Mouse (Mus musculus) splenic B cell, adult 2 months (primary cell): ENCODE data around the gene Kif1a.

ENCODE experiments used
- DNase-seq: peaks from one replicate; pipeline ENCODE4 v3.0.0-alpha.2; 2011; ENCODE audit warnings: low read depth, low spot score
- H3K27me3 ChIP-seq: 2 replicates; pipeline ENCODE4 v1.6.1; 2012; ENCODE audit warnings: mild to moderate bottlenecking, low read length, moderate library complexity, mixed read lengths; ENCODE audit not compliant: control insufficient read depth, poor library complexity, insufficient read depth, severe bottlenecking
- H3K36me3 ChIP-seq: 2 replicates; pipeline ENCODE4 v1.6.1; 2012; ENCODE audit warnings: mild to moderate bottlenecking, low read length, moderate library complexity, mixed read lengths; ENCODE audit not compliant: control insufficient read depth, poor library complexity, insufficient read depth, severe bottlenecking

Gene Kif1a

DNA sequence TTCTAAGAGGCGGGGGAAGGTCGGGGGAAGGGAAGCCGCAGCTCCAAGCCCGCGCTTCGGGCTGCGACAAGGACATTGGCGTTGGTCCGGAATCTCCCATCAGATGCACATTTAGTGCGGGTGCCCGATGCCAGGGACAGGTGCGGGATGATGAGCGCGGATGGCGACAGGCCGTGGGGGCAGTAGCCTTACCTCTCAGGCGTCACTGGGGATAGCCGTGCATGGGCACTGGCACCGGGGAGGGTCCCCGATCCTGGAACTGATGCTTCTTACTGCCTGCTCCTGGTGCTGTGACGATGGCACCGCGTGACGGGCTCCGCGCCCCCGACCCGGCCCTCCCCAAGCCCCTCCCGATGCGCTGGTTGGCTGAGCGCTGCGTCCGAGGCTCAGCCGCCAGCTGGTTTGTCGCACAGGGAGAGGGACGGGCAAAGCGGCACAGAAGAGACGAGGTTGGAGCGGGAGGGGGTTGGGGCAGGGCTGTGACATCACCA is at the start of gene Kif1a:
Gene Kif1a, minus strand, starts transcription at position 381 of the 491 bp plus-strand sequence.
- Histone ChIP-seq H3K27me3 (no peaks in the 10 kb centered on the region), H3K36me3 (no peaks in the 10 kb centered on the region)
- DNase-seq = no peak

DNA sequence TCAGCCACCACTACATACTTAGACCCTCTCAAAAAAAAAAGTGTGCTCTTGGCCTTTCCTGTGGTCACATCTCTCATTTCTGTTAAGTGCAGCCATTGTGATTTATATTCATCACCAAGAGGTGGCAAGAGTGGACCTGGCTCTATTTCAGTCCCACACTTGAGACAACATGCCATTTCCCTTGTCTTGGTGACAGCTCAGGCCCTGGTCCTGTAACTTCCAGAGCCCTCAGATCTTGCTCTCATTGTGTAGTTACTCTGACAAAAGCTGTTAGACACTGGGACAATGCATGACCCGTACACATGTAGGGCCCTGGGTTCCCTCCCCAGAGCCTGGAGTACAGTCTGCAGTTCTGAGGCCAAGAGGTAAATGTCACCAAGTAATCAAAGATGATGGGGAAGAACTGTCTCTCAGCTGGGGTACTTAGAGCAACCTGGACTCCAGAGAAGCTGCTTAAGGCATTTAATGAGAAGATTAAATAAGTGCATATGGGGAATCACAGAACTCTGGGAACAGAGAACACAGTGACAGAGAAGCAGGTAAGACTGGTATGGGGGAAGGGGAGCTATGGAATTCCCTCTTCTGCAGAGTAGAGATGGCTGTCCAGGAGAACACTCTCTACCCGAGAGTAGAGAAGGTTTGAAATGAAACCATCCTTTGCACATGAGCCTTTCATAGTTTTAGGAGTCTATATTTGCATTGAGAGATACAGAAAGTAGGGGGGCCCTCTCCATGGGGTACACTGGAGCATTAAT is 49.3 kb upstream of the Kif1a start:
- no peak for DNase-seq
- H3K27me3 ChIP-seq = no peaks in the 10 kb centered on the region
- H3K36me3 ChIP-seq = no peaks in the 10 kb centered on the region

DNA sequence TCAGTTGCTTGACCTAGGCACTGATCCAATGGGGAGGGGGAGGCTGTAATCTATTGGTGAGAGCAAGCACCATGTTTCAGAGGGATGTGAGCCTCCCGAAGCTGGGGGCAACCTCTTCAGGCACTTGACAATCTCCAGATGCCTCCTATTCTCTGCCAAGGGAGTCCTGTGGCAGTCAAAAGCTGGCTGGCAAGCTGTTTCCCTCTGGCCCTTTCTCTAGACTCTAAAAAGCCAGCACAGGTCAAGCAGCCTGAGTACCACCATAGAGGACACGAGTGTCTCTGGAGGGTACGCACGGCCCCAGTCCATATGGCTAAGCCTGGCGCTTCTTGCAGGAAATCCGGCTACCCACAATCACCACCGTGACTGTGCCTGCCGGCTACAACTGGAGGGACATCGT is 42.4 kb upstream of the Kif1a start:
- Histone ChIP-seq H3K27me3 (no peaks in the 10 kb centered on the region), H3K36me3 (no peaks in the 10 kb centered on the region)
- no peak for DNase-seq

DNA sequence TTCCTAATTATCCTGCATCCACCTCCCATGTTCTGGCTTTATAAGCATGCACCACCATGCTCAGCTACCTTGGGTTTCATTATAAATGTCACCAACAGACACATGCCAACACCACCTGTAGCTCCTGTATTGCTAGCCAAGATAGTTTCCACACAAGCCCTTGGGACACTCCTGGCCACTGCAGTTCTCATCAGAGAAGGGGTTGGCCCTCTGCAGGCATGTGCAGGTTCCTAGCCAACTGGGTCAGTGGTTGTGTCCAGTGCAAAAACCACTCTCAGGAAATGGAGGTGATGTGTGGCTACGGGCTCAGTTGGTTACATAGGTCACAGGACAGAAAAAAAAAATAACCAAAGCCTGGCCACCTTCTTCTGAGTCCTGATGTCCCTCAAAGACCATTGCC is 41.1 kb upstream of the Kif1a start:
- no peak for DNase-seq
- Histone ChIP-seq H3K36me3 (no peaks in the 10 kb centered on the region), H3K27me3 (no peaks in the 10 kb centered on the region)

DNA sequence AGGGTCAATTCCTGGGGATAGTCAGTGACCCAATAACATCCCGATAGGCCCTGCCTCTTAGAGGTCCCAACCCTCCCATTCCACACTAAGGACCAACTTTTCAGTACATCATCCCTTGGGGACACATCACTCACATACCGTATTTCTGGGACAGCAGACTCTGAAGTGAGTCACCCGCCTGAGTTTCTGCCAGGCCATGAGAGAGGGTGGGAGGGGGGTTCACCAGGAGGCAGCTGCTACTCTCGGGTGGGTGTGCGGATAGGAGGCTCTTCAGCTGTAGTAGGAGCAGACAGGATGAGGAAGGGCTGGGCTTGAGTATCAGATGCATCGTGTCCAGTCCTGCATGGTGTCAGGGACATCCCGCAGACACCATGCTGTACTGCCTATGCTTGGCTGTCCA is 38.0 kb upstream of the Kif1a start:
- Histone ChIP-seq H3K27me3 (no peaks in the 10 kb centered on the region; the same call in 1 of the 2 replicates), H3K36me3 (no peaks in the 10 kb centered on the region)
- no peak for DNase-seq

DNA sequence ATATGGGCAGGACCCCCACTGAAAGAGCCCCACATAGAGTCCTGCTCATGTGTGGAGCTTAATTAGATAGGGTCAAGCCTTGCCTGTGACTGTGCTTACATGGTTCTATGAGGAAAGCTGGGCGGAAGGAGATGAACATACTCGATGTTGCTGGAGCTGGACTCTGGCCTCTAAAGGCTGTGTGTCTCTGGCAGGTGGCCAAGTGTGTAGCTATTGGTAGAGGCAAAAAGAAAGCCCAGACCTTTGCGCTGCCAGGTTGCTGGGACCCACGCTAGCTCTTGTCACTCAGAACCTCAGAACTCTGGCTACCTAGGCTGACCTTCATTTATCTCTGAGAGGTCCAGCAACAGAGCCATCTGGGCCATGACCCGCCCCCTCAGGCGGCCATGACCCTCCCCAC is 36.8 kb upstream of the Kif1a start:
- no peaks in the 10 kb centered on the region; the same call in 1 of the 2 replicates for H3K27me3 ChIP-seq
- H3K36me3 ChIP-seq = no peaks in the 10 kb centered on the region

DNA sequence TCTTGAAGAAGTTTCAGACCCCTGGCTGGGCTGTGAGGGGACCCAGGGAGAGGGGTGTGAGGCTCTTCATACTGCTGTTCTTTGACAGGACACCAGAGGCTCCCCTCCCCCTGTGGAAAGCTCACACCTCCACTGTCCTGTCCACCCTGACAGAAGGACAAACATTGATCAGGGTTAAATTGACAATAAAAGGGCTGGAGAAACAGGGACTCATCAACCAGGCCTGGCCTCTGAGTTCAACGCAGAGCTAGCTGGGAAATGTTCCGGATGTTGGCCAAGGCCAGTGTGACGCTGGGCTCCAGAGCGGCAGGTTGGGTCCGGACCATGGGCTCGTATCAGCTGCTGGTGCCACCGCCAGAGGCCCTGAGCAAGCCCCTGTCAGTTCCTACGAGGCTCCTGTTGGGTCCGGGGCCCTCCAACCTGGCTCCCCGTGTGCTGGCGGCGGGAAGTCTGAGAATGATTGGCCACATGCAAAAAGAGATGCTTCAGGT is 33.3 kb upstream of the Kif1a start, which contains the start of gene Agxt:
Gene Agxt, plus strand, starts transcription at position 205 of the 491 bp plus-strand sequence.
- no peaks in the 10 kb centered on the region for H3K36me3 ChIP-seq
- no peaks in the 10 kb centered on the region; the same call in 1 of the 2 replicates for H3K27me3 ChIP-seq
- DNase-seq = no peak

More for the DNA sequence above, 36.8 kb upstream of the Kif1a start:
- no peak for DNase-seq

DNA sequence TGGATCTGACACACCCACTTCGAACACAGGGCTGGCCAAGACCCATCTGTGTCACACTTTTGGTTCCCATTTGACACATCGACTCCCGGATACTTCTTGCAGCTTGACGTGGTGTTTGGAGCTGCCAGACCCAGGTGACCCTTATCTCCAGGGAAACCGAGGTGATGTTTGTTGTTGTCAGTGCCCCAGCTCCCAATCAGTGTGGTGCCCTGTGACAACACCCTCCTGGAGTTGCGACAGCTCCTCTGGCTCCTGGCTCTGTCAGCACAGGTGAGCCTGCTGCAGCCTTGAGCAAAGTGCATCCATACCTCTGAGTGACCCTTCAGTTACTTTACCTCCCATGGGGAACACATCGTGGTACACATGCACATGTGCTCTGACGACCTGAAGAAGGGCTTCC is 30.9 kb upstream of the Kif1a start:
- DNase-seq = no peak
- Histone ChIP-seq H3K27me3 (no peaks in the 10 kb centered on the region; the same call in 1 of the 2 replicates), H3K36me3 (no peaks in the 10 kb centered on the region)

DNA sequence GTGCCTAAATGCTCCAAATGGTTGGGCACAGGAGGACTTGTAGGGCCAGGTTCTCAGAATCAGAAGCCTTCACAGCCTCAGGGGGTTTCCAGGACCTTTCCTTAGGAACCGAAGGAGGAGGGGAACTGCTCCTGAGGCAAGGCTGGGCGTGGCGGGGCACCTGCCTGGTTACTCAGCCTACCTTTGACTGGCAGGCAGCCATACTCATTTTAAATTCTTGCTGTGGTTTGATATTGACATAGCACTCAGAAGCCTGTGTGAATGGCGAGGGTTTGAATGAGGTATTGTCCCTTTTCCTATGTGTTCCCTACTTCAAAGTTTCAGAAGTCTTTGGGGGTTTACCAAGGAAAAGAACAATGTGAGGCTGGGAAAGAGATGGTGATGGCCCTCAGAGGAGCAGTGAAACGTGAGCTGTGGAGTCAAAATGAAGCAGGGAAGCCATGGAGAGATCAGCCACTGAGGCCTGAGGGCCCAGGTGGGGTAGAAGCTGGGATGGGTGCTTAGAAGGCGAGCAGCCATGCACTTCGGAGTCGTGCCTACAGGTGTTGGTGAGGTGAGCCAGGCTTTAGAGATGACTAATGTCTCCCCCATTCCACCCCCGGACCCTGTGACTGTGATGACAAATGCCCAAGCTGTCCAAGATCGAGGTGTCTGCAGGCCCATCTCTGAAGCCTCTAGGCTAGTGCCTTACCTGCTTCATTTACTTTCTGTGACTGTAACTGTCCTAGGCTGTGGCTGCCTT is 28.7 kb upstream of the Kif1a start:
- H3K36me3 ChIP-seq = no peaks in the 10 kb centered on the region
- no peak for DNase-seq
- H3K27me3 ChIP-seq = no peaks in the 10 kb centered on the region

DNA sequence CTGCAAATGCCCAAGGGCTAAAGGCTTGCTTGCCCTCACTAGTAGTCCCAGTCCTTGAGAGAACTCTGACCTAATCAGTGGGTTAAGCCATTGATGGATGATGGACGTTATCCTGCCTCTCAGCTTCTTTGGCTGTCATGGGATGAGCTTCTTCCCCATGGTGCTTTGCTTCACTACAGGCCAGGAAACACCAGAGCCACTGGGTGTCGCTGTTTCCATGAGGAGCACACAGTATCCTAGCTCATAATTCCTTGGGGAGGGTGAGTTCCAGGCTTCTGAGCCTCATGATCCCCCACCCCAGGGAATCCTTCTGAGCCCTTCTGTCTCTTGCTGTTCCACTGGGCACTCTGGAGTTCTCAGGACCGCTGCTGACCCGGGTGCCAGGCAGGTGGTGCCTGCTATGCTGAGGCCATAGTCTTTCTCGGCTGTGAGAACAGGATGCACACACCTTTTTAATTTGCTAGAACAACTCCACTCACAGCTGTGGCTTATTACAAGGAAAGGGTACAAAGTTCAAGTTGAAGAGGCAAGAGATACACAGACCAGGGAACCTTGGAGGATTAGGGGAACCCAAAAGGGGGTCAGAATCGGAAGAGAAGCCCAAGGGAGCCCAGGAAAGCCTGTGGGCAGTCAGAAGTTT is 27.1 kb upstream of the Kif1a start:
- no peaks in the 10 kb centered on the region for H3K27me3 ChIP-seq
- DNase-seq = no peak
- no peaks in the 10 kb centered on the region for H3K36me3 ChIP-seq

DNA sequence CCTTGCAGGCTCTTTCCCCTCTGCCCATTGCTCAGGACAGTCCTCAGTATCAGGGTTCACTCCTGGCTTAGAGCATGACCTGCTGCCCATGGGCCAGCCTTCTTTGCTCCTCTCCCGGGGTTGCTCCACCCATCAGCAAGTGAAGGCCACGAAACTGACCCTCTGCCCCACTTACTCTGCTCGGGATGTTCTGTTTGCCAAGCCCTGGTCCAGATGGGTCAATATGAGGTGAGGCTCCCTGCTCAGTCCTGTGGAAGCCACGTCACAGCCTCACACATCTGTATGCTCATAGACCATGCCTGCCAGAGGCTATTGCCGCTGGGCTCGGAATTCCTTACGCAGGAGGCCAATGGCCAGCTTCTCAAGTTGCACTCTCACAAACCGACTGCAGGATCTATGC is 26.5 kb upstream of the Kif1a start:
- H3K27me3 ChIP-seq = no peaks in the 10 kb centered on the region
- H3K36me3 ChIP-seq = no peaks in the 10 kb centered on the region
- no peak for DNase-seq

DNA sequence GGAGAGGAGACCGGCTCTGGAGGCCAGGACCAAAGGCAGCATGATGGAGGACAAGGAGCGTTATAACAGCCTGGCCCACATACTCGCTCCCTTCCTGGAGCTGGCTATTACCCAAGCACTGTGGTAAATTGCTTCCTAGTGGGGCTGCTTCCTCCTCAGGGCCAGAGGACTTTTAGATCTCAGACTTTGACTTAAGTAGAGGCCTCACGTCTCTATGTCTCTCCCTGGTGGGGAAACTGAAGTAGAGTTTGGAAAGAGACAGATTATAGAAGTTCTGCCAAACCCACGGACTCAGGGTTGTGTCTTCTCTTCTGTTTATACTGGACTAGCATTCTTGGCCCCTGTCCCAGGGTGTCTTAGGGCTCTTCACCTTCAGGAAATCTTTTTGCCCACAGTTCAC is 23.5 kb upstream of the Kif1a start:
- H3K36me3 ChIP-seq = no peaks in the 10 kb centered on the region
- no peaks in the 10 kb centered on the region for H3K27me3 ChIP-seq
- no peak for DNase-seq

DNA sequence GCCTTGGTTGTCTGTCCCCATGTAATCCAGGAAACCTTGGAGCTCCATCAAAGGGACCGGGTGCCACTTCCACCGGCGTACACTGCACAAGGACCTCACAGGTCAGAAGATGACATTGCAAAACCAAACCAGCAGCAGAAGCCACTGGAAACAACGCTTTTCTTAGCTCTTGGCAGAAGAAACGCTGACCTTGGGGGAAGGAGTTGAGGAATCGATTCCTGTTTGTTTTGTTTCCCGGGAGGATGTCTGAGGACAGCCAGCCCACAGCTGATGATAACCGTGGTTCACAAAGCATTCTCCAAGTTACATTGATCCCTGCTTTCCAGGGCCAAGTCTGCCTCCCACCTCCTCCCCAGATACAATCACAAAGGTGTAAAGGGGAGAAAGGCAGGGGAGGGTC is 22.3 kb upstream of the Kif1a start:
- H3K36me3 ChIP-seq = no peaks in the 10 kb centered on the region
- DNase-seq = no peak
- no peaks in the 10 kb centered on the region for H3K27me3 ChIP-seq

DNA sequence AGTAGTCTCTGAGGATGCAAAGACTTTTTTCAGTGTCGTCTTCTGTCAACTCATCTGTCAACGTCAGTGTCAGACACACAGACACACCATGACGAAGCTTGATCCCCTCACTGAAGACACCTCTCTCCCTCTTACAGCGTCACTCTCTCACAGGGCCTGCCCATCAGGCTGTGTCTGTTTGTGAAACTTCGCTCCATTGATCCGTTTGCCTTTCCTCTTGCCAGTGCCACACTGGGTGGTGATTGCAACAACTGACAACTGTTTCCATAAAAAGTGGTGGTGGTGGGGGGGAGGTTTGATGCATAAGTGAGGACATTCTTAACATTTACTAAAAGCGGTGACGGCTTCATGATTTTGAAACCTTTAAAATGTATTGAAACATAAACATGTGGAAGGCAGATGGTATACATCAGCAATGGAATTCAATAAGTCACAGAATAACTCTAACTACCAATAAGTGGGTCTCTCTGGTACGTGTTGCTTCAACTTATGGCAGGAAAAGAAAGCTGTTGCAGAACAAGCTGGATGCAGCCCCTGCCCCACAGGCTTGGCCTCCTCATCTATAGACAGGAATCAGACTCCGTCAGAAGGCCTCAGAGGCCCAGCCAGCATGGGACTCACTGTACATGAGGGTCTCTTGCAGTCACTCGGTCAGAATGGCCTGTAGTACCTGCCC is 21.6 kb upstream of the Kif1a start:
- no peak for DNase-seq
- H3K36me3 ChIP-seq = no peaks in the 10 kb centered on the region
- H3K27me3 ChIP-seq = no peaks in the 10 kb centered on the region
